Mouse (Mus musculus): ENCODE data around the gene Trim67. TPM values are rescaled to one million over a fixed set of nuclear protein-coding genes. Genes with fewer than 3 reads are reported as not detected.

Gene Trim67
- polyA plus RNA-seq (2012; rRNA removed) = 42.7 and 45.8 TPM in 2 replicates

DNA sequence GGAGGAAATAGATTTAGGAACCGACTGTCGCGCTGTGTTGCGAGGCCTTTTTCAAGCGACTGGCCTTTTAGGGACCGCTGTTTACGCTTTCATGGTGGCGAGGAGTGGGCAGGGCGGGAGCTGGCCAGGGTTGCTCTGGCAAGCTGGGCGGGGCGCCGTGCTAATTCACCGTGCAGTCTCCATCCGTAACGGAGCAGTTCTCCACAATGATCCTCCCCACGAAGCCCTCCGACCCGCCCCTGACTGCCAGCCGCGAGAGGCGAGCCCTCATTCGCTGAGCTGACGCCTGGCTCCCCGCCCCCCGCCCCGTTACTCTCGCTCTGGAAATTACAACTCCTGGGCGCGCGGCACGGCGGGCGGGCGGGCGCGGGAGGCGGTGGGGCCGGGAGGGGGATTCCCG lies at the start of gene Trim67:
Gene Trim67 (plus strand): TSS at position 385 of the 400 bp plus-strand sequence.

GRCm38 (mm10) chr8:124751709-124752173 lies 41.2 kb upstream of the Trim67 start, which contains the start of gene Fam89a:
Gene Fam89a (minus strand): TSS chr8:124751832.

DNA sequence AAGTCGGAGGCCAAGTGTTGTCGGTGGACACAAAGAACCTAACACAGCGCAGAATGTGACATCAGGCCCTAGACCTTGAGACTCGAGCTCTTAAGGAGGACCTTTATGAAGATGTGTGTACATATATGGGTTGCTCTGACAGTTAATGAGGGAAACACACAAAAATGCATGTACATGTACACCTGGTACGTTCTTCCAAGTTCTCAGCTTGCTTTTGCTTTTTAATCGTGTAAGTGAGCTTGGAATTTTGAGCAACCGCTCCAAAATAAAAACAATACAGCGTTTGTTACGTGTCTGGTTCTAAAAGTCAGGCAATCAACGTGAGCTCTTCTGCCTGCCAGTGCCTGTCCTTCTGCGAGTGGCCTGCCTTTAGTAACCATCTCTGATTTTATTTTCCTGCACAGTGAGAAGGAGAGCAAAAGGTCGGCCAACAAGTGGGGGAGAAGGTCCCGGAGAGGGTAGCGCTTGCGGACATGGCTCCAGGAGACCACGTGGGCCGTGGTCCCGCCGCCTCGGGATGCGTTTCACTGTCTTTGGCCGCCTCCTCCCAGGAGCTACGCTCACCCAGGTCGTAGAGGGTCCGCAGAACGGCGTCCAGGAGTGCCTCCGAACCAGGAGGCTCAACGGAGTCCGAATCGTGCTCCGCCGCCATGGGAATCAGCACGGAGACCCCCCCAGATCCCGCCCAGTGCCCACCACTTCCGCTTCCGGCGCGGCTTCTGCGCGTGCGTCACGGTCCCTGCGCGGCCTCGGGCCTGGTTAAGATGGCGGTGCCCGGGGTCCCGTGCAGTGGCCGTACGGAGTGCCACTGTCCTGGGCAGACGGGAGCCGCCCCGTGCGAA lies 69.7 kb downstream of the Trim67 start, which contains the start of the genes Gnpat and 2810004N23Rik:
Gene Gnpat (plus strand): TSS at position 713 of the 842 bp plus-strand sequence.
Gene 2810004N23Rik (minus strand): TSS at position 800 of the 842 bp plus-strand sequence.

Other genes starting within 250 kb of the Trim67 start
- gene Agt, start 223.4 kb upstream of the Trim67 start, polyA plus RNA-seq (2012; rRNA removed) = 0.11 and 0.75 TPM in 2 replicates
- gene Capn9, start 217.0 kb upstream of the Trim67 start, polyA plus RNA-seq (2012; rRNA removed) = 0.05 TPM in 1 of 2 replicates, not detected in the other
- 62.7 and 64.4 TPM in 2 replicates for gene 2310022B05Rik, start 129.7 kb upstream of the Trim67 start, polyA plus RNA-seq (2012; rRNA removed)
- gene Ttc13, start 71.1 kb upstream of the Trim67 start, polyA plus RNA-seq (2012; rRNA removed) = 54.3 and 60.8 TPM in 2 replicates
- 40.6 and 41.9 TPM in 2 replicates for gene Arv1, start 71.0 kb upstream of the Trim67 start, polyA plus RNA-seq (2012; rRNA removed)
- 0.47 and 1.9 TPM in 2 replicates for gene Fam89a, start 41.3 kb upstream of the Trim67 start, polyA plus RNA-seq (2012; rRNA removed)
- gene Gnpat, start 69.9 kb downstream of the Trim67 start, polyA plus RNA-seq (2012; rRNA removed) = 86.4 and 93.1 TPM in 2 replicates
- gene 2810004N23Rik, start 70.0 kb downstream of the Trim67 start, polyA plus RNA-seq (2012; rRNA removed) = 24.1 and 26.0 TPM in 2 replicates
- gene Exoc8, start 104.6 kb downstream of the Trim67 start, polyA plus RNA-seq (2012; rRNA removed) = 11.2 and 11.8 TPM in 2 replicates
- gene Sprtn, start 104.8 kb downstream of the Trim67 start, polyA plus RNA-seq (2012; rRNA removed) = 19.4 and 20.4 TPM in 2 replicates
- 47.1 and 54.1 TPM in 2 replicates for gene Egln1, start 156.2 kb downstream of the Trim67 start, polyA plus RNA-seq (2012; rRNA removed)
- gene Tsnax, start 219.9 kb downstream of the Trim67 start, polyA plus RNA-seq (2012; rRNA removed) = 165 and 167 TPM in 2 replicates

Data from central nervous system, embryonic 14 days (tissue).